Mouse (Mus musculus) limb, embryonic 10.5 days (tissue): ENCODE data around the gene Spen. TPM values are rescaled to one million over a fixed set of nuclear protein-coding genes. Genes with fewer than 3 reads are reported as not detected.

ENCODE experiments used
- DNase-seq: peaks from one replicate; pipeline ENCODE4 v3.0.0-alpha.2; 2017; ENCODE audit warnings: low spot score
- H3K27ac ChIP-seq: fragments of 300-500 bp; sonication (generic); 2 replicates; pipeline ENCODE4 v1.5.1; 2016; ENCODE audit warnings: mild to moderate bottlenecking
- H3K27me3 ChIP-seq: fragments of 300-500 bp; sonication (generic); 2 replicates; pipeline ENCODE4 v1.6.1; 2016; ENCODE audit warnings: low read depth, mild to moderate bottlenecking; ENCODE audit not compliant: poor library complexity, severe bottlenecking
- H3K36me3 ChIP-seq: fragments of 300-500 bp; sonication (generic); 2 replicates; pipeline ENCODE4 v1.6.1; 2016; ENCODE audit warnings: mild to moderate bottlenecking, moderate library complexity
- H3K4me1 ChIP-seq: fragments of 300-500 bp; sonication (generic); 2 replicates; pipeline ENCODE4 v1.6.1; 2016
- H3K4me3 ChIP-seq: fragments of 300-500 bp; sonication (generic); 2 replicates; pipeline ENCODE4 v1.5.1; 2016; ENCODE audit warnings: mild to moderate bottlenecking, moderate library complexity
- H3K9me3 ChIP-seq: fragments of 300-500 bp; sonication (generic); replicated peaks from 2 replicates; pipeline ENCODE4 v1.6.1; 2016; ENCODE audit warnings: mild to moderate bottlenecking
- WGBS: fragments of 180-500 bp; shearing (Covaris S2); methylation state at CpG from one replicate; pipeline ENCODE4 v1.1.7; 2016; 5-methylcytosine and 5-hydroxymethylcytosine counted together
- polyA plus RNA-seq: library from polyadenylated mRNA; unstranded; fragments of >200 nt; fragmentation: Nextera tagmentation; extraction: Ambion mirVana; gene quantifications from 2 replicates; pipeline ENCODE4 v1.2.1, GENCODE M21; 2016

The Spen gene
- polyA plus RNA-seq, 1 experiment from 2014 or later: 11.5 TPM

- no peaks in the 10 kb centered on the region for H3K9me3 ChIP-seq
- H3K27me3 ChIP-seq: no peaks in the 10 kb centered on the region
- H3K36me3 ChIP-seq: peaks cover 34% of the 10 kb centered on the region
- H3K4me3 ChIP-seq: no peak overlapping the region
- WGBS: 84% methylated on average over 13 of the region's 13 CpGs
- H3K27ac ChIP-seq: no peak overlapping the region
- DNase-seq: no peak
- peaks cover 6% of the 10 kb centered on the region for H3K4me1 ChIP-seq
These were observed 27.9 kb downstream of the Spen start for GRCm38 (mm10) chr4:141510457-141510856.

- peaks cover 11% of the 10 kb centered on the region for H3K4me1 ChIP-seq
- H3K9me3 ChIP-seq: no peaks in the 10 kb centered on the region
- no peak overlapping the region for H3K4me3 ChIP-seq
- no peaks in the 10 kb centered on the region for H3K27me3 ChIP-seq
- peaks cover 20% of the 10 kb centered on the region for H3K36me3 ChIP-seq
- DNase-seq: no peak
- WGBS: 86% methylated on average over 10 of the region's 10 CpGs
- H3K27ac ChIP-seq: no peak overlapping the region
These were observed 31.5 kb downstream of the Spen start for GRCm38 (mm10) chr4:141506893-141507292.

- Histone ChIP-seq H3K4me3 (no peak overlapping the region), H3K27me3 (no peaks in the 10 kb centered on the region), H3K36me3 (peaks cover 18% of the 10 kb centered on the region), H3K4me1 (peaks cover 11% of the 10 kb centered on the region), H3K9me3 (no peaks in the 10 kb centered on the region), H3K27ac (no peak overlapping the region)
- no peak for DNase-seq
- 87% methylated on average over 10 of the region's 10 CpGs for WGBS
These were observed 32.0 kb downstream of the Spen start for GRCm38 (mm10) chr4:141506352-141506751.

GRCm38 (mm10) chr4:141505810-141506209 is 32.6 kb downstream of the Spen start:
- Histone ChIP-seq H3K27me3 (no peaks in the 10 kb centered on the region), H3K4me3 (no peak overlapping the region), H3K4me1 (peaks cover 11% of the 10 kb centered on the region), H3K27ac (no peak overlapping the region), H3K36me3 (peaks cover 13% of the 10 kb centered on the region), H3K9me3 (no peaks in the 10 kb centered on the region)
- WGBS: 94% methylated on average over 11 of the region's 11 CpGs
- DNase-seq: no peak

- no peak overlapping the region for H3K27ac ChIP-seq
- H3K36me3 ChIP-seq: peaks cover 14% of the 10 kb centered on the region
- 93% methylated on average over 4 of the region's 4 CpGs for WGBS
- peaks cover 11% of the 10 kb centered on the region for H3K4me1 ChIP-seq
- H3K27me3 ChIP-seq: no peaks in the 10 kb centered on the region
- H3K9me3 ChIP-seq: no peaks in the 10 kb centered on the region
- DNase-seq: no peak
- no peak overlapping the region for H3K4me3 ChIP-seq
These were observed 33.9 kb downstream of the Spen start for GRCm38 (mm10) chr4:141504471-141504870.

GRCm38 (mm10) chr4:141502723-141503122 is 35.7 kb downstream of the Spen start:
- H3K27ac ChIP-seq: no peak overlapping the region
- H3K27me3 ChIP-seq: no peaks in the 10 kb centered on the region
- peaks cover 11% of the 10 kb centered on the region for H3K4me1 ChIP-seq
- H3K9me3 ChIP-seq: no peaks in the 10 kb centered on the region
- H3K36me3 ChIP-seq: peaks cover 14% of the 10 kb centered on the region
- WGBS: 58% methylated on average over 5 of the region's 5 CpGs
- no peak for DNase-seq
- no peak overlapping the region for H3K4me3 ChIP-seq

- 95% methylated on average over 5 of the region's 5 CpGs for WGBS
- H3K4me3 ChIP-seq: no peak overlapping the region
- no peak overlapping the region for H3K27ac ChIP-seq
- H3K36me3 ChIP-seq: peaks cover 14% of the 10 kb centered on the region
- DNase-seq: no peak
- peaks cover 8% of the 10 kb centered on the region for H3K4me1 ChIP-seq
- no peaks in the 10 kb centered on the region for H3K27me3 ChIP-seq
- no peaks in the 10 kb centered on the region for H3K9me3 ChIP-seq
These were observed 37.3 kb downstream of the Spen start for GRCm38 (mm10) chr4:141501058-141501457.

GRCm38 (mm10) chr4:141500637-141501036 is 37.8 kb downstream of the Spen start:
- Histone ChIP-seq H3K36me3 (peaks cover 16% of the 10 kb centered on the region), H3K4me3 (no peak overlapping the region), H3K27me3 (no peaks in the 10 kb centered on the region), H3K27ac (no peak overlapping the region), H3K9me3 (no peaks in the 10 kb centered on the region), H3K4me1 (peaks cover 8% of the 10 kb centered on the region)
- DNase-seq: no peak
- WGBS: 79% methylated on average over 4 of the region's 4 CpGs

GRCm38 (mm10) chr4:141488670-141489069 is 49.7 kb downstream of the Spen start:
- no peak overlapping the region for H3K27ac ChIP-seq
- 95% methylated on average over 4 of the region's 4 CpGs for WGBS
- H3K9me3 ChIP-seq: no peaks in the 10 kb centered on the region
- peaks cover 100% of the 10 kb centered on the region for H3K36me3 ChIP-seq
- no peak for DNase-seq
- H3K27me3 ChIP-seq: no peaks in the 10 kb centered on the region
- no peak overlapping the region for H3K4me3 ChIP-seq
- no peaks in the 10 kb centered on the region for H3K4me1 ChIP-seq

- no peak for DNase-seq
- Histone ChIP-seq H3K27ac (no peak overlapping the region), H3K27me3 (no peaks in the 10 kb centered on the region), H3K4me1 (no peaks in the 10 kb centered on the region), H3K4me3 (no peak overlapping the region), H3K9me3 (no peaks in the 10 kb centered on the region), H3K36me3 (peaks cover 100% of the 10 kb centered on the region)
- WGBS: 97% methylated on average over 11 of the region's 11 CpGs
These were observed 50.8 kb downstream of the Spen start for GRCm38 (mm10) chr4:141487581-141487980.

- Histone ChIP-seq H3K4me1 (no peaks in the 10 kb centered on the region), H3K27me3 (no peaks in the 10 kb centered on the region), H3K27ac (no peak overlapping the region), H3K36me3 (peaks cover 100% of the 10 kb centered on the region), H3K4me3 (no peak overlapping the region), H3K9me3 (no peaks in the 10 kb centered on the region)
- WGBS: 84% methylated on average over 11 of the region's 11 CpGs
- no peak for DNase-seq
These were observed 54.3 kb downstream of the Spen start for GRCm38 (mm10) chr4:141484071-141484470.

- Histone ChIP-seq H3K27me3 (no peaks in the 10 kb centered on the region), H3K27ac (no peak overlapping the region), H3K9me3 (no peaks in the 10 kb centered on the region), H3K4me1 (0 out of 2 replicates have a peak, but pooled peaks cover 3% of the 10 kb centered on the region), H3K36me3 (peaks cover 100% of the 10 kb centered on the region), H3K4me3 (no peak overlapping the region)
- DNase-seq: no peak
- WGBS: 93% methylated on average over 8 of the region's 8 CpGs
These were observed 59.0 kb downstream of the Spen start for GRCm38 (mm10) chr4:141479411-141479810.

- WGBS: 93% methylated on average over 32 of the region's 32 CpGs
- peaks cover 100% of the 10 kb centered on the region for H3K36me3 ChIP-seq
These were observed 59.6 kb downstream of the Spen start for GRCm38 (mm10) chr4:141478794-141479193.

GRCm38 (mm10) chr4:141478225-141478624 is 60.2 kb downstream of the Spen start:
- Histone ChIP-seq H3K36me3 (peaks cover 100% of the 10 kb centered on the region), H3K4me1 (0 out of 2 replicates have a peak, but pooled peaks cover 3% of the 10 kb centered on the region), H3K4me3 (no peak overlapping the region), H3K9me3 (no peaks in the 10 kb centered on the region), H3K27me3 (no peaks in the 10 kb centered on the region), H3K27ac (no peak overlapping the region)
- WGBS: 91% methylated on average over 23 of the region's 23 CpGs
- DNase-seq: no peak

More at GRCm38 (mm10) chr4:141478794-141479193, 59.6 kb downstream of the Spen start:
- Histone ChIP-seq H3K4me1 (0 out of 2 replicates have a peak, but pooled peaks cover 3% of the 10 kb centered on the region), H3K27ac (no peak overlapping the region), H3K4me3 (no peak overlapping the region), H3K9me3 (no peaks in the 10 kb centered on the region), H3K27me3 (no peaks in the 10 kb centered on the region)
- DNase-seq: no peak
